Mouse (Mus musculus) neutrophil, adult 65 days (primary cell): ENCODE data around the gene Zfp52. TPM values are rescaled to one million over a fixed set of nuclear protein-coding genes. Genes with fewer than 3 reads are reported as not detected.

Source experiments
- total RNA-seq: library from RNA; stranded (reverse); gene quantifications from 2 replicates; pipeline ENCODE4 v1.2.4, GENCODE M21; 2023

Gene Zfp52
- total RNA-seq: 3.6 and 5.2 TPM in 2 replicates

GRCm38 (mm10) chr17:21535096-21536001, at the start of gene Zfp52:
TSS of gene Zfp52 (plus strand) at chr17:21535539.

DNA sequence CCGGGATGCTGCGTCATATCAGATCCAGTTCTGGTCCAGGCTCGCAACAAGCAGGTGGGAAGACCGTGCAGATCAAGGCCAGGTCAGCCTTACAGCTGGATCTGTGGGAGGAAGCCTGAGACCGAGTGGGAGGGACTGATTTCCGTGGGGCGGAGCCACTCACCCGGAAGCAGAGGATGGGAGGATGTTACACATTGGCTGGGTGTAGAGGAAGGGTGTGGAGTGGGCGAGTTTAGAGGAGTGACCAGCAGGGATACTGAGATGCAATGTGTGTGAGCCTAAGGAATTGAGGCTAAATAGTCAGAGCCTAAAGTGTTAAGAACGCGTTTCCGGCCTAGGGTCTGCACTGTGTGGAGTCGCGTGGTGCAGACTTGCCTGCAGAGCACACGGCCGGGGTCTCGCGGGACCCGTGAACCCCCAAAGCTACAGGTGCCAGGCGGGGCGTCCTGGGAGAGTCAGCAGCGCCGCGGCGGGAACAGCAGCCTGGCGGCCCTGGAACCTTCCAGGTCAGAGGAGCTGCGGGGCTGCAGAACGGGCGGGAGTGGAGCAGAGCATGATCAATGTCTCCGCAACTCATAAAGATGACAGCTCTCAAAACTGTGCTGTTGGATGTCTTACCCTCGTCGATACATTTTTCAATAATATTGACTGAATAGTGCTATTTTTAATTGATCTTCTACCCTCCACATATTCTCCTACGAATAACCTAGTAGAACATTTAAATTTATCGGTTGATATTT, 46.4 kb upstream of the Zfp52 start, which contains the start of gene Zfp53:
Gene Zfp53, plus strand, starts transcription at position 239 of the 740 bp plus-strand sequence.

DNA sequence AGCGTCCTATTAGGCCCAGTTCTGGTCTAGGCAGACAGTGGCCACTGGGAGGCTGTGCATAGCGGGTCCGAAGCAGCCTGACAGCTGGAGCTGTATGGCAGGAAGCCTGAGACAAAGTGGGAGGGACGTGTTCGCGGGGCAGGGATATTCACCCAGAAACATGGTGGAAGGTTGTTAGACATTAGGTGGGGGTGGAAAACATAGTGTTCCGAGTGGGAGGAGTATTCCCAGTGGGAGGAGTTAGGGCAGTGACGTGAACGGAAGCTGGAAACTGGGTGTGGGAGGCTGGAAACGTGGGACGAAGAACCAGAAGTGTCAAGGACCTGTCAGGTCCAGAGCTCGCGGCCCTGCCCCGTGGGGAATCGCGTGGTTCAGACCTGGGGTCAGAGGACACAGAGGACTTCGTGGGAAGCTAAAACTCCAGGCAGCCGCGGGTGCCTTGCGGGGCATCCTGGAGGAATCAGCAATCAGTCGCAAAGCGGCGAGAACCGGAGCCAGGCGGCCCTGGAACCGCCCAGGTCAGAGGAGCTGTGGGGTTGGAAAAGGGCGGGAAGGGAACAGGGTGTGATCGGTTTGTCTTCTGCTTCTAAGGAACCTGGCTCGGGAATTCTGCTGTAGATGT, 31.5 kb downstream of the Zfp52 start, which contains the start of gene Zfp948:
Gene Zfp948, plus strand, starts transcription at position 281 of the 622 bp plus-strand sequence.

Other genes with a start within 250 kb of the Zfp52 start
- not detected in 2 replicates for gene Vmn1r237, start 223.7 kb upstream of the Zfp52 start, total RNA-seq
- 1.6 and 1.7 TPM in 2 replicates for gene Zfp677, start 151.8 kb upstream of the Zfp52 start, total RNA-seq
- gene Zfp54, start 112.3 kb upstream of the Zfp52 start, total RNA-seq: 0.39 and 0.73 TPM in 2 replicates
- gene Zfp51, start 85.2 kb upstream of the Zfp52 start, total RNA-seq: 17.3 and 19.3 TPM in 2 replicates
- gene Zfp53, start 46.5 kb upstream of the Zfp52 start, total RNA-seq: 11.1 and 15.1 TPM in 2 replicates
- 2.3 and 2.5 TPM in 2 replicates for gene Zfp948, start 31.5 kb downstream of the Zfp52 start, total RNA-seq
- gene Zfp983, start 115.1 kb downstream of the Zfp52 start, total RNA-seq: 3.0 and 4.4 TPM in 2 replicates
- gene Gm10226, start 156.3 kb downstream of the Zfp52 start, total RNA-seq: 3.7 and 4.7 TPM in 2 replicates
- gene Zfp760, start 172.2 kb downstream of the Zfp52 start, total RNA-seq: 1.0 and 1.9 TPM in 2 replicates
- gene Zfp229, start 195.3 kb downstream of the Zfp52 start, total RNA-seq: 0.44 and 0.66 TPM in 2 replicates